Mouse (Mus musculus): ENCODE results near the gene St13.

GRCm38 (mm10) chr15:81425311-81425710 lies 25.4 kb upstream of the St13 start:
- TF ChIP-seq POLR2A (IDR thresholded peaks at IDR 0.05; ENCODE audit: borderline replicate concordance, control insufficient read depth, low read depth, low read length) (no peak), CTCF (IDR thresholded peaks at IDR 0.05; ENCODE audit: control insufficient read depth, insufficient read depth, low read length) (no peak)
